Mouse (Mus musculus) heart, postnatal 4 days (tissue): Measurements from ENCODE around the gene Zfp865. TPM values are rescaled to one million over a fixed set of nuclear protein-coding genes. Genes with fewer than 3 reads are reported as not detected.
"Not testable (repeated sequence)": the region's sequence is repeated elsewhere in the genome, so short reads cannot be mapped to it uniquely, and the experiment has no call there.

Source experiments
- DNase-seq: peaks from one replicate; pipeline ENCODE4 v3.0.0; 2021
- total RNA-seq, 2 experiments: library from RNA; stranded (reverse); gene quantifications; 2 replicates each; pipeline ENCODE4 v1.2.3; 2021

The Zfp865 gene
- total RNA-seq, 2 experiments from 2014 or later, result 26.0 to 26.6 TPM

DNA sequence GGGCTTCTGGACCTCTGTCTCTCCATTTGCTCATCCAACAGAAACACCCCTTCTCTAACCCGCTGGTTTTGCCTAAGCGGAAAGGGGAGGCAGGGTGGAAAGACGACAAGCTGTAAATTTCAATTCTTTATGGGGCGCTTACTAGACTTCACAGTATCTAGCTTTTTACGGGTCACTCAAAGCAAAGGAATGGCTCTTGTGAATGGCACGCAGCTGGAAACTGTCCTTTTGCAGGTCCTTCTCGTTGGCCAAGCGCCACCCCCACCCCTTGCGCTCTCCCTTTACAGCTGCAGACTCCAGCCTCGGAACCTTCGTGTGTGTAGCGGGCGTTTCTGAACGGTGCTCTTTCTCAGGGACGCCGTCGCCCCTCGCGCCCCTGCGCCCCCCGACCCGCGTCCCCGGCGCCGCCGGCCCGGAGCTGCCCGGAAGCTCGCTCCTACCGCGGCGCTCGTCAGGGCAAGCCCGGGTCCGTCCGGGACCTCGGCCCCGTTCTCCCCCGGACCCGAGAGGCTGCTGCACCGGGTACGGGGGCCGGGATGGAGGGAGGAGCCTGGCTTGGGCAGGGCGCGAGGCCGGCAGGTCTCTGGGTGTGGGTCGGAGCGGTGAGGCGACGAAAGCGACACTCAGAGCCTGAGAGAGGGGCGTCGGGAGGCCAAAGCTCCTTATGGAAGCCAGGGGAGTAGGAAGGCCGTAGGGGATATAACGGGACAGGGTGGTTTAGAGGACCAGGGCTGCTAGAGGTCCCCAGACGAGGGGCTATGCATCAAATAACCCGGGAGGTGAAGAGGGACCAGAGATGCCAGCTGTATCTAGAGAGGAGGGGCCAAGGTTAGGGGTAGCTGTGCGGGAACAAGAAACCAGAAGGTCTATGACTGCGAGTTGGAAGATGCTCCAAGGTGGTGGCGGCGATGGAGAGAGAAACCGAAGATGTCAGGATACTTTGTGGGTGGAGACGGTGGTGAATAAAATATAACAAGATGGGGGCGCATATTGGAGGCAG lies 31.3 kb downstream of the Zfp865 start, which contains the start of gene Zfp580:
Zfp580 (plus strand) TSS at position 346 of the 1,000 bp plus-strand sequence.
- DNase-seq, result peak; percentile 85

DNA sequence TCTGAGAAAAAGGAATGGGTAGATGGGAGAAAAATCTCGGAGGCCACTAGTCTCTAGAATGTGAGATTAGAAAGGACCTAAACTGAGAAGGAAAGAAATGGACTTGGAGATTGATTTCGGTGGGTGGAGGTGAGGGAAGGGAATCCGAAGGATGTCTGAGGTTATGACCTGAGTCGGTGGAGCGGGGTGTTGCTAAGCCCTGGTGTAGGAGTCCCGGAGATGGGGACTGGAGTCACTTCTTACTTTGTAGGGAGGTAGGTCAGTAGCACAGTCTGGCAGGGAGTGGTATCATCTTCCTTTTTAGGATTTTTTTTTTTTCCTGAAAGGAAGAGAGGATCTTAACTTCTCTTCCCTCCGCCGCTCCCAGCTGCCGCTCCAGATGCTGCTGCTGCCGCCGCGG lies 32.3 kb downstream of the Zfp865 start:
- DNase-seq, result no peak

DNA sequence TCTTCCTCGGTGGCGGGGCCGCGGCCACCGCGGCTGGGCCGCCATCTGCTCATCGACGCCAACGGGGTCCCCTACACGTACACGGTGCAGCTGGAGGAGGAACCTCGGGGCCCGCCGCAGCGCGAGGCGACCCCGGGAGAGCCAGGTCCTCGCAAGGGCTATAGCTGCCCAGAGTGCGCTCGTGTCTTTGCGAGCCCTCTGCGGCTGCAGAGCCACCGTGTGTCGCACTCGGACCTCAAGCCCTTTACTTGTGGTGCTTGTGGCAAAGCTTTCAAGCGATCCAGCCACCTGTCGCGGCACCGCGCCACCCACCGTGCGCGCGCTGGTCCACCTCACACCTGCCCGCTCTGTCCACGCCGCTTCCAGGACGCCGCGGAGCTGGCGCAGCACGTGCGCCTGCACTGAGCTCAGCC lies 32.8 kb downstream of the Zfp865 start:
- DNase-seq, result no peak

DNA sequence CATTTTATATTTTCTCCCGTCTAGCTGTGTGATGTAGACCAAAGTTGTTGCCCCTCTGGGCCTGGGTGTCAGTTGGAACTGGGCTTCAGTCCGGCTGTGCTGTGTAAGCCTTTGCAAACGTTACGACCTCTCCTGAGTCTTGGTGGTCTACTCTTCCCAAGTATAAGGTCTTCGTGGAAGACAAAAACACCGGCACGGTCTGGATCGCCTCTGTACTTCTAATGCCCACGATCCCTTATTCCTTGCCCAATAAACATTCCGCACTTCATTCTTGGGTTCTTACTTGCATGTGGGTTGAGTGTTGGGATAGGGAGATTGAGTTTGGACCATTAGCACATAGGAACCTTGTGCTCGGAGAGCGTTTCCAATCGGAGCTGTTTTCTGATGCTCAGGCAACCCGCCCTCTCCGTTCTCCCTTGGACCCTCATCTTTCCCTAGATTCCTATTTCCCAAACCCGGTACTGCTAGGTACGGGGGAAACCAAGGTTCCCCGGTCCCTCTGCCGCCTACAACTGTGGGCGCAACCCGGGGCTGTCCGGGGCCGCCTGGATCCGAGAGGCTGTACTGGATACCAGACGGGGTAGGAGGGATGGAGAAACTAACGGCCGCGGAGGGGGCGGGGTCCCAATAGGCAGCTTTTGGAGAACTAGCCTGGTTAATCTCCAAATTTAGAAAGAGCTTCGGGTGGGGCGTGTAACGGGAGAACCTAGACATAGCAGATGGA lies 33.4 kb downstream of the Zfp865 start:
- DNase-seq, result no peak

DNA sequence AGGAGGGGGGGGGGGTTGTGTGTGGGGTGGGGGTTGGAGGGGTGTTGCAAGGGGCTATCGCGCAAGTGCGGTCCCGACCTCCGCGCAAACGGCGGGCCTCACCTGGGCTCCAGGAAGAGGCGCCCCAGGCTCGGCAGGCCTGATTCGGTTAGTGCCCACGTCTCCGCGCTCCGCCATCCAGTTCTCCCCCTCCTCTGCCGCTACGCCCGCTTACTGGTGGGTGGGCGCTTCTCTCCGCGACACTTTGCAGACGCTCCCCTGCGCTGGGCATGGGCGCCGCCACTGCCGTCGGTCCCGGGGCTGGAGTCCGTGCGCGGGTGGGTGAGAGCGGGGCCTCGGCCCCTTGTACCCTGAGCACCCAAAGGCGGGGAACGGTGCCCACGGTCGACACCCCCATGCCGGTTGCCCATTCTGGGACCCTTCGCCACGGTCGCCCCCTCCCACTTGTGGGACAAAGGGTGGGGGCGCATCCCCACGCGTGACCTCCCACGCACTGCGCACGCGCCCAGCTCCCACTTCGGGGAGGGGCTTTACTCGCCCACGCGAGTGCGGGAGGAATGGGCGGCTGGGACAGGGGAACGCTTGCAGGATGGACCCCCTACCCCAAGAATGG lies 36.6 kb downstream of the Zfp865 start:
- no peak for DNase-seq

DNA sequence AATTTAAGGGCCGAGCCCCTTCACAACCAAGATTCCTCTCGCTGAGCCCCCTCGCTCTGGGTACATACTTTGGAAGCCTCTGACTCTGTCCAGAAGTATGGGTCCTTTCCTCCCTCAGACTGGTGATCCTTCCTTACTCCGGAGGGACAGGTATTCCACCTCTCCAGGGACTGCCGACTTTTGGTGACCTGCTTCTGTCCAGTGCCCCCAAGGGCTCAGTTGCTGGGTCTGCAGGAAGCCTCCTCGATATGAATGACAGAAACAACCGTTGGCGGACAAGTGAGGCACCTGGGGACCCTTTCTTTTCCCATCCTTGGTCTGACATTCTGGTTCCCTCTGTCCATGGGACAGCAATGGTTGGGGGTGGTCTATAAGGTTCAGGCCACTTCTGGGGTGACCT lies 37.2 kb downstream of the Zfp865 start:
- no peak for DNase-seq

DNA sequence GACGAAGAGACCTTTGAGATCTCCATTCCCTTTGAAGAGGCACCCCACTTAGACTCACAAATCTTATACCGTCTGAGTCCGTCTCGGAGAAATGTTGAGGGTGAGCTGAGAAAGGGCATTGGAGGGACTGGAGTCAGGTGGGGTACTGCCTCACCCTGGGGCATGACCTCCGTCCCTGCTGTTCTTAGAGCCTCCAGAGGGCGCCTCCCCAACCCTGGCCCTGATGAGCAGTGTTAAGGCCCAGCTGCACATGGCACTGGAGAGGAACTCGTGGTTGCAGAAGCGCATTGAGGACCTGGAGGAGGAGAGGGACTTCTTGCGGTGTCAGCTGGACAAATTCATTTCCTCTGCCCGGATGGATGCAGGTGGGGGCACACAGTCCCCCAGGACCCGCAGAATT lies 37.6 kb downstream of the Zfp865 start:
- DNase-seq, result no peak

DNA sequence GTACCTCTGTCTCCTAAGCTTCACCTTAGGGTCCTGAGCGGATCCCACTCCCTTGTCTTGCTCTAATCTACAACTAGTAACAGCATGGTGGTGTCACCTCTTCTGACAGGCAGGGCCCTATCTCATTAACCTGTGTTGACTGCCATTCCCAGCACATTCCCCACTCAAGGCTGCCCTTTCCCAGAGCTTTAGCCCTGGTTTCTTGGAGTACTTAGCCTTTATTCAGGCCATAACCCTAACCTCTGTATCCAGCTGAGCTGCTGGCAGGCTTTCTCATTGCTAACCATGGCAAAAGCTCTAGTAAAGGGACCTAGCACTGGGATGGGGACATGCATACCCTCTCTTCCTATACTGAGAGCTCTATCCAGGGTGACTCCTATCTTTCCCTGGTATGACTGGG lies 38.5 kb downstream of the Zfp865 start:
- no peak for DNase-seq

DNA sequence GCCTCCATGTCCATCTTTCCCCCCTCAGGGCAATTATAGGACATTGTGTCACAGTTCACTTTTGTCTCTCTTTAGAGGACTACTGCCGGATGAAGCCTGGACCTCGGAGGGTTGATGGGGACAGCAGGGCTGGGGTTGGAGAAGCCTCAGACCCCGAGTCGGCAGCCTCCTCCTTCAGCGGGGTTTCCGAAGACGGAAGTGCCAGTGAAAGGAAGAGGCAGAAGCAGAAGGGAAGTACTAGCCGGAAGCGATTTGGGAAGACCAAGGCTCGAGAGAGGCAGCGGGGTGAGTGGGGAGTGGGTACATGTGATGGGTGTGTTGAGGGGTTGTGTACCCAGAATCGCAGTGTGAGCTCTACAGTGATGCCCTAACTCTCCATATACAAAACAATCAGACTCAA lies 39.2 kb downstream of the Zfp865 start:
- no peak for DNase-seq

DNA sequence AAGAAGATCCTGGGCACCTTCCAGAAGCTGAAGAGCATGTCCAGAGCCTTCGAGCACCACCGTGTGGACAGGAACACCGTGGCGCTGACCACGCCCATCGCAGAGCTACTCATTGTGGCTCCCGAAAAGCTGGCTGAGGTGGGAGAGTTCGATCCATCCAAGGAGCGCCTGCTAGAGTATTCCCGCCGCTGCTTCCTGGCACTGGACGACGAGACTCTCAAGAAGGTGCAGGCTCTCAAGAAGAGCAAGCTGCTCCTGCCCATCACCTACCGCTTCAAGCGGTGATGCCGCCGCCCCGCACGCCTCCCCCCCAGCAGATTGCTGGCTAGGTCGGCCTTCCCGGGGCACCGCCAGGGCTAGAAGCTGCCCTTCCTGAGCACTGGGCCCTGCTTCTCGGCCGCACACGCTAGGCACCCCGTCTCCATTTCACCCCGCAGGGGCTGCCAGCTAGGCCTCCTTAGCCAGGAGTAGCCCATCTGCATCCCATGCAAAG lies 40.1 kb downstream of the Zfp865 start:
- peak; percentile 83 for DNase-seq

DNA sequence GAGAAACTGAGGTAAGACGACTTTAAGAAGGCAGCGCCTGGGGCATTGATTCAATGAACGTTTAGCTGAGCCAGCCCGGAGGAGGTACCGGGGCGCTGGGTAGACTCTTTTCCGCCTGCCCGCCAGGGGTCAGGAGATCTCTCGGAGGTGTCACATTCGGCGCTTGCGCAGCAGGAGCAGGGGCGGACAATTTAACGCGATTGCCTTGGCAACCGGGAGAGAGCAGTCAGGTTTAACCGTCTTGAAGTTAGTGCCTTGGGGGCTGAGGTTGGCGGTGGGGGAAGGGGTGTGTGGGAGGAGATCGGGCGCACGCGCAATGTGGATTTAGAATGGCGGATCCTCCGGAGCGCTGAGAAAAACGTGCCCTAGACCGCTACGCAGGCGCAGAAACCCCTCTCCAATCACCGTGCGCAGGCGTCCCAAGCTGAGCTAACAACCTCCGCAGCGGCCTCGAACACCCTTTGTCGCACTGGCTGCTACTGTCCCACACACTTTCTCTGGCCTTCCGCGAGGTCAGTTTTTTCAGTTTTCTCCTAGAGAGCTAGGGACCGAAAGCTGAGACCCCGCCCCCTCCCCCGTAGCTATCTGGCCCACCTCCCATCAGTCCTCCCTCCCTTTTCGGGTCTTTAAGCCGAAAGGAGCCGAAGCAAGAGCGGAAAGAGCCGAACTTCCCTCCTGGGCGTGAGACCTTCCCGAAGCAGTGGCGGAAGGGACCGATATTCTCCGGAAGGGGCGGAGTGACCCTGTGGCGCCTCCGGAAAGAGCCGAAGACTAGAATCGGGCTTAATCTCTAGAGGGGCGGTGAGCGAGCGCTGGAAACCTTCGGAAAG lies 41.0 kb downstream of the Zfp865 start:
- DNase-seq, result peak; percentile 99

DNA sequence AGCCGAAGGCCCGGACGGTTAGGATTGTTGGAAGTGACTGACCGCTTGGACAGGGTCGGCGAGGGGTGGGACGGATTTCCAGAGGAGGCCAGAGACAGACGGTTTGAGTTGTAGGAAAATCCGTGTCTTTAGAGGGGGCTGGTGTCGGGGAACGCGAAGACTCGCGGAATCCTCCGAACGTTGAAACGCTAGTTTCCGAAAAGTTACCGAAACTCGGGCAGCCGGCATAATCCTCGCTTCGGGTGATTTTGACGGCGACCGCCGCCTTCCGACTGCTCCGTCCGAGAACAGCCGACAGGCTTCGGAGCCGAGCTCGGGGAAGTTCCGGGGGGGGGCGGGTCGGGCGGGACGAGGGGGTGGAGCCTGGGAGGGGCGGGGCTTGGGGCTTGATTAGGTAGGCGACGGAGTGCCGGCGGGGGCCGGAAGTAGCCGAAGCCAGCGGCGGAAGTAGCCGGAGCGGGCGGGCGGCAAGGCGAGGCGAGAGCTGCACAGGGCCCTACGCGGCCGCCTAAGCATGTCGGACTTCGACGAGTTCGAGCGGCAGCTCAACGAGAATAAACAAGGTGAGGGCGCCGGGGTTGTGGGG lies 41.7 kb downstream of the Zfp865 start, which contains the start of gene U2af2:
U2af2 (plus strand) TSS at position 370 of the 586 bp plus-strand sequence.
- peak; percentile 96 for DNase-seq

DNA sequence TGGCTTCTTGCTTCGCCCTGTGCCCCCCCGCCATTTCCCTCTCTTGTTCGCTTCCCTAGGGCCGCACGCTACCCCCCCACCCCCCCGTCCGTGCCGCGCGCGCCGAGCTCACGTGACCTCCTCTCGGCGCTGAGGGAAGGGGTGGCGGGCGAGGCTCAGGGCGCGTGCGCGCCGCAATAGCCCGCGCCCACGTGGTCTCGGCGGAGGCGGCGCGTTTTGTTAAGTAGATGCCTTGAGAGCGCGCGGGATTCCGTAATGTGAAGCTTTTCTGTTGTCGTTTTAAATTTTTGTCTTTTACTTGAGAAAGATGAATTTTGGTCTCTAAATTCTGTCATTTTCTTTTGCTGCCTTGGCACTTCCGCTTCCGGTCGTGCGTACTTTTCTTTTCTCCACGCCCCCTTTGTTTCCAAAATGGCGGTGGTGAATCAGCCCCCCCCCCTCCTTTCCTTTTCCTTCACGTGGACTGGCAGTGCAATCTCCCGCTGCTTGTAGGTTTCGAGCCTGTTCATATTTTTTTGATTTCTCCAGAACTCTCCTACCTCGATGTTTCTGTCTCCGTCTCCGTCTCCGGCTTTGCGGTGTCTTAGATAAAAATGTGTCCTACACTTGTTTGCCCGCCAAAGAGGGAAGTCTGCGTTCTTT lies 42.3 kb downstream of the Zfp865 start:
- peak; percentile 73 for DNase-seq

DNA sequence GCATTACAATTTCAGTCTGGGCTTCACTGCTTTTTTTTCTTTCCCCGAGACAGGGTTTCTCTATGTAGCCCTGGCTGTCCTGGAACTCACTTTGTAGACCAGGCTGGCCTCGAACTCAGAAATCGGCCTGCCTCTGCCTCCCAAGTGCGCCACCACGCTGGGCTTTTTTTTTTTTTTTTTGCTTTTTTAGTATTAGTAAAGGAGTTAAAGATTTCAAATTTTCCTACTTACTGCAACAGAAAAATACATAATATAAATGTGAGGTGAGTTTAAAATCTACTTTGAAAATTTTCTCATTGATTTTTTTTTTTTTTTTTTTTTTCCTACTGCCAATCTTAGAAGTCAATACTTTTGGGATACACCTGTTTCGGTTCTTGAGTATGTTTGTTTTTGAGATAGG lies 44.7 kb downstream of the Zfp865 start:
- no peak for DNase-seq

DNA sequence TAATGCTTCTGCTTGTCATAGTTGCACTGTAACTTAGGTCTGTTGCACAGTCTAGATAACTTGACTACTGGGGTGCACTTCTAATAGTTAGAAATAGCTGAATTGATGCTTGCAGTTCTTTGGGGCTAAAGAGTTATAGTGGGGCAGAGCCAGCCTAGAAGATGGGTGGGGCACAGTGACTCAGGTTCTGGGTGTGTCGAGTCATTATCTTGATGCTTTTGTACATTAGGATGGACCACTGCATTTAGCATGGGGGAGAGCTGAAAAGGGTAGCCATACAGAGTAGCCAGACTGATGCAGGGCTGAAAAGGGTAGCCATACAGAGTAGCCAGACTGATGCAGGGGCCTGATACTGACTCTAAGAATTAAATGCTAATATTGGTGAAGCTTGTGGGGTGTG lies 53.4 kb downstream of the Zfp865 start:
- no peak for DNase-seq

DNA sequence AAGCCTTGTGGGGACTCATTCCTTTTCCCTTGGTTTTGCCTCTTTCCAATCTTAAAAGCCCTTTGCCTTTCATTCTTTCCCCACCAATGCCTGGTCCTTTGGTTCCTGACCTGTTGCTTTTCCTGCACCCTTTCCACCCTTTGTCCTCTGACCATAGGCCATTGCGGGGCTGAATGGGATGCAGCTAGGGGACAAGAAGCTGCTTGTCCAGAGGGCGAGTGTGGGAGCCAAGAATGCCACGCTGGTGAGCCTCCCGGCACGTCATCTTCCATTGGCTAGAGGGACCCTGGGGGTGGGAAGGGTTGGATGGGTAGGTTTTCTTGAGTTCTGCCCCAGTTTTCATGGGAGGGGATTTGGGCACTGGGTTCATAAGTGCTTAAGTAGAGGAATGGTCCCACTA lies 54.8 kb downstream of the Zfp865 start:
- no peak for DNase-seq

DNA sequence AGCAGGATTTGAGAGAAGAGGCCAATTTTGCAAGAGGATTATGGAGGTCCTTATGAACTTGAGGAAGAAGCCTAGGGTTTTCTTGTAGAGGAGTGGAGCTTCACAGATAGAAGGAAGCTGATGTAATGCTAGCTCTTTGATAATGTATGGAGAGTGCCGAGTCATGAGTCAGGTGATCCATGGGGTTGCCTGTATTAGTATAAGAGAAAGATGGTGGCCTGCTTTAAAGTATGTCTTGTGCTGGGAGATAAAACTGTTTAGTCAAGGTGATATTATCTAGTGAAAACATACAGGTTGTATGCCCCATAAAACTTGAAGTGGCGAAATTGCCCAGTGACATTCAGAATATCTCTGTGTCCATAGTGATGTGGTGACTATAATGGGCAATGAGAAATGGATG lies 56.8 kb downstream of the Zfp865 start:
- no peak for DNase-seq

DNA sequence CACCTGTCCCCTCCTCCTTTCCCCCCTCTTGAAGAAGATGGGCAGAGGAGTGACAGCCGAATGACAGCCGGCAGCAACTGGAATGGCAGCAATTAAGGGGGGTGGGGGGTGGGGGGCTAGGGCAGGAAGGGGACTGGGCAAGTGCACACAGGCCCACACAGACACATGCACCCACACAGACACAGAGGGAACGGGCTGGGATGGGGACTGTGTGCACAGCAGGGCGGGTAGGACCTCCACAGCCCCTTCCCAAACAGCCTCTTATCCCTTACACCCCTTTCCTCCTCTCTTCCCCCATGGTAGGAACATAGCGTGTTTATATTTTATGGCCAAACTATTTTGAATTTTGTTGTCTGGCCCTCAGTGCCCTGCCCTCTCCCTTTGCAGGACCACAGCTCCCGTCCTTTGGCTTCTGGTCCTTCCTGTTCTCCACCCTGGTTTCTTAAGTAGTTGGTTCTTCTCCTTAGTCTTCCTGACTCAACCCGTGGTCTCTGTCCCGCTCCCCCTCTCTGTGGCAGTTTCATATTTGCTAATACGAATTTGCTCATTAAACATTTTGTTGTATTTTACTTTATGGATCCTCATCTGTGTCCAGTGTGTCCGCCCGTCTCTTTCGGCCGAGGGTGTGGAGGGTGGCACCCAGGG lies 59.3 kb downstream of the Zfp865 start:
- DNase-seq, result not testable (repeated sequence)

DNA sequence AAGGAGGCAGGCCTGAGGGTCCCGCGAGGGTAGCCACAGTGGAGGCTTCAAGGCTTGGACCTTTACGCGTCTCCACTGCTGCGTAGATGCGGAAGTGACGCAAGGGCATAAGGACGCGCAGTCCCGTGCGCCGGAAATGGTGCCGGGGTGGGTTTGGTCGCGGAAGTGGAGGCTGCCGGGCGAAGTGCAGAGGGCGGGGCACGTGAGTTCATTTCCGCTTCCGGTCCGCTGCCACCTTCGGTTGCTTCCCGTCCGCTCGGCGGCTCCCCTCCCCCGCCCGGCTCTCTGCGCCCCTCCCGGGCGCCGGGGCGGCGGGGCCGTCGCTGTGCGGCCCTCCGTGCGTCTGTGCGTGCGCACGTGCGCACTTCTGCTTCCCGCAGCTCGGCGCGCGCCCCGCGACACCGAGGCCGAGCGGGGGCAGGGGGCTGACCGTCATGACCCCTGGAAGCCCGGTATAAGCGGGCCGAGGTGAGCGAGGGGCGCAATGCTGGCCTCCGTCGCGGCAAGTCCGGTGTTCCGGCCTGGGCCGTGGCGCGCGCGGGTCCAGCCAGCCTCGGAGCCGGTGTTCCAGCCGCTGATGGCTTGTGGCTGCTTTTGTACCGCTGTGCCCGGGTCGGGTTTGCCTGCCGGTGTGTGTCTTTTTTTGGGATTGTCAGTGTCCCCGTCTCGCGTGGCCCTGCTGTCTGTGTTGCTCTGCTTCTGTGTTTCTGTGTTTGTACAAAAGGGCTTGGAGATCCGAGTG lies 60.0 kb downstream of the Zfp865 start, which contains the start of gene Epn1:
Epn1 (plus strand) TSS at position 226 of the 742 bp plus-strand sequence.
- peak; percentile 98 for DNase-seq
